Mouse (Mus musculus) thymus, adult 2 months (tissue): Measurements from ENCODE around the gene Trip11.

Source experiments
- CTCF ChIP-seq: fragments of 200-500 bp; IDR thresholded peaks from 2 replicates; pipeline ENCODE4 v1.5.1; 2012; ENCODE audit warnings: mild to moderate bottlenecking, control low read depth, low read length, moderate library complexity, borderline replicate concordance; ENCODE audit not compliant: control insufficient read depth, poor library complexity, insufficient read depth; ENCODE audit errors: extremely low read depth
- POLR2A ChIP-seq: fragments of 200-500 bp; IDR thresholded peaks from 2 replicates; pipeline ENCODE4 v1.6.1; 2012; ENCODE audit warnings: mild to moderate bottlenecking, low read length, control low read depth, moderate library complexity; ENCODE audit not compliant: control insufficient read depth, poor library complexity, insufficient read depth; ENCODE audit errors: extremely low read depth

DNA sequence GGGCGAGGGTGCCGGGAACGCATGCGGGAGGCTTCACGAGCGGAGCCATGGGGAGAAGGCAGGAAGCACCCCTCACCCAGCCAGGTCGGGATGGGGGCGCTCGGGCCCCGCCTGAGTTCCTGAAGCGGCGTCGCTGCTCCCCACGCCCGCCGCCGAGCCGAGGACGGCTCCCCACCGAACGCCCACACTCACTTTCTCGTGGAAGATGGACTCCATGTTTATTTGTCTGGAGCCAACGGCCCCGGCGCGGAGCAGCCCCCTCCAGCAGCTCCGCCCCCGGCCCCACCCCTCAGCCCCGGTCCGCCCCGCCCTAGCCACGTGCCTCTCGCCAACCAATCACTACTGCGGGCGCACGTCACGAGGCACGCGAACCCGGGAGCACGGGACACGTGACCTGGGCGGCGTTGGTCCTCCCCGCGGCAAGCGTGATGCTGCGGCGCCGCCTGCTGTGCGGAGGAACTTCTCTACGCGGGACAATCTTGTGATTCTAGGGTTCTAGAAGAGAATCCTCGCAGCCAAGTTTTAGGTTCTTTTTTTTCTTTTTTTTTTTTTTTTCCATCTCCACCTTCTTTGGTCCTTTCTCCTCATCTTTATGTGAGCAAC is 45.0 kb upstream of the Trip11 start, which contains the start of gene Atxn3:
- TF ChIP-seq CTCF (peak; percentile 78; the same call in 1 of the 2 replicates), POLR2A (peak; percentile 59)
